Mouse (Mus musculus) ovary, adult 18-20 months (tissue): Measurements from ENCODE around the gene Kif5a.

Source experiments
- DNase-seq: peaks from one replicate; pipeline ENCODE4 v3.0.0; 2022; ENCODE audit warnings: low spot score, mixed read lengths

Kif5a gene

DNA sequence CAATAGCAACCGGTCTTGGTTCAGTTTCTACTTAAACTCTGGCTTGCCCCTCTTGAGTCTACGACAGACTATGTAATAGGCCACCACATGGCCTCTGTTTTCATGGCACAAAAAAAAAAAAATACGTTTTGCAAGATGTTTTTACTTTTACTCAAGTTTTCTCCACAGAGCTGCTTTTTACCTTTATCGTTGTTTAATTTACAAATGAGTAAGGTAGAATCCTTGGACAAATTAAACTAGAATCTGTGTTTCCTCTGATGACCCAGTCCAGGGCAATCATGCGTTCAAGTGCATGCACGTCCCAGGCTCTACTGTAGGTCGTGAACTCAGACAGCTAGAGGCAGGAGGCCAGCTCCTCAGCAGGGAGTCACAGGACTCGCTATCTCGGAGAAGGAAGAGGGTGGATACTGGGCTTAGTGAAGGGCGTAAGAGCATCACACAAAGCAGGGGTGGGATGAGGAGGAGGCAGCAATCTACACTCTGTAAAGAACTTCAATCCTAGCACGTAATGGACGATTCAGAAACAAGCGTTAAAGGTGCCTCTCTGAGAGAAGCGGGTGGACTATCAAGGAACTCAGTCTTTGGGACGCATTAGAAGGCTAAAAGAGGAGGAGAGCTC is 26.5 kb upstream of the Kif5a start:
- DNase-seq: peak; percentile 59

DNA sequence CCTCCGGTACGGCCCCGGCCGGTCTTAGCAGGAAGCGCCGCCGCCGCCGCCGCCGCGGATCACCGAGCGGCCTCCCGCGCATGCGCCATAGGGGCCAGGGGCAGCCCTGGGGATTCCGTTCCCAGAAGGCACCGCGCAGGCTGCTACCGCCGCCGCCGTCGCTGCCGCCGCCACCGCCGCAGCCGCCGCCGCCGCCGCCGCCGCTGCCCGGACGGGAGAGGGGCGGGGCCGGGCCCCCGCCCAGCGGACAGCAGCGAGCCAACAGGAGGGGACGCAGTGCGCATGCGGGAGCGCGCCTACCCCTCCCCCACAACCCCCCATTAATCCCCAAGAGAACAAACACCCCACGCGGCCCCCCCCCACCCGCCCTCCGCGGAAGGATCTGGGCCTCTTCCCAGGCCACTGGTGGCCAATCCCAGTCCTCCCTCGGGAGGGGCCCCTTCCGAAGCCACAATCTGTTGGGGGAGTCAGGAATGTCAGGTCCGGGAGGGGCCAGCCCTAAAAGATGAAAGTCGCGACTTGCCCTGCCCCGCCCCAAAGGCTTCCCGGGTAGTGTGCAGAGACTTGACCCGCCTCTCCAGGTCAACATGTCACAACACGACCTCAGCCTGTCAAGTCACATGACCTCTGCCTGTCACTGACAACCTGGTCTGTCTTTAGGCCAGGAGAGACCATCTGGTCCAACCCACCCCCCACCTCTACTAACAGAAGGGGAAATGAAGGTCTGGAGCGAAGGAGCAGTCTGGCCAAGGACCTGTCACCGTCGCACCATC is 25.8 kb upstream of the Kif5a start, which contains the start of gene Mbd6:
TSS of gene Mbd6 (minus strand) at position 219 of the 773 bp plus-strand sequence.
- DNase-seq: peak; percentile 81

DNA sequence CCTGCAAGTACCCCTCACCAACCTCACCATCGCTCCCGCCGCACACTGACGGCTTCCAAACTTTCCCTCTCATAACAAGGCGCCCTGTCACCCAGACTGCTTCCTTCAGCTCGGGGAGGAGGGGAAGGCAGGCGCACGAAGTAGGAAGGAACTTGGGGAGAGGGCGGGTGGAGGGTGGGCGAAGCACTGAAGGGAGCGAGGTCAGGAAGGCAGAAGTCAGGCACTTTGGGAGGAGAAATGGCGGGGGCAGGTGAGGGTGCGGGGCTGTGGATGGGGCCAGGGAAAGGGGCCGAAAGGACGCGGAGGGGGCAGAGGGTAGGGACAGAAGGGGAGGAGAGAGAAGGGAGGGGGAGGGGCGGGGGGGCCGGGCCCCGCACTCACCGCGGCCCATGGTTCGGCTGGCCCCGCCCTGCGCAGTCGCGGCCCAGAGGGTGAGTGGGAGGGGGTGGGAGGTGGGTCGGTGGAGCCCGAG is 25.2 kb upstream of the Kif5a start:
- DNase-seq: no peak

DNA sequence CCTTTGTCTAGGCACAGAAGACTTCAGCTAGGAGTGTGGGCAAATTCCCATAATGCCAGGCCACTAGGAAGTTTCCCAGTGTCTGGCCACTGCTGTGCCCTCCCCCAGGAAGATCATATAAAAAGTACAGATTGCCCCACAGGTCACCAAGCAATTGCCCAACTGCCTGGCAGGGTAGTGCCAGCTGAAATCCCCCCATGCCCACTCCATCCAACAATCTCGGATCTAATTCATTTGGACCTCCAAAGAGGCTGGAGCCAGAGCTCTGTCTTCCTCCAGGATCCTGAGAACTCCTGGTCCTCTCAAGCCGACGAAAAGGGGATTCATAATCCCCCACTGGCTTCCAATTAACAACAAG is 24.8 kb upstream of the Kif5a start:
- DNase-seq: no peak

DNA sequence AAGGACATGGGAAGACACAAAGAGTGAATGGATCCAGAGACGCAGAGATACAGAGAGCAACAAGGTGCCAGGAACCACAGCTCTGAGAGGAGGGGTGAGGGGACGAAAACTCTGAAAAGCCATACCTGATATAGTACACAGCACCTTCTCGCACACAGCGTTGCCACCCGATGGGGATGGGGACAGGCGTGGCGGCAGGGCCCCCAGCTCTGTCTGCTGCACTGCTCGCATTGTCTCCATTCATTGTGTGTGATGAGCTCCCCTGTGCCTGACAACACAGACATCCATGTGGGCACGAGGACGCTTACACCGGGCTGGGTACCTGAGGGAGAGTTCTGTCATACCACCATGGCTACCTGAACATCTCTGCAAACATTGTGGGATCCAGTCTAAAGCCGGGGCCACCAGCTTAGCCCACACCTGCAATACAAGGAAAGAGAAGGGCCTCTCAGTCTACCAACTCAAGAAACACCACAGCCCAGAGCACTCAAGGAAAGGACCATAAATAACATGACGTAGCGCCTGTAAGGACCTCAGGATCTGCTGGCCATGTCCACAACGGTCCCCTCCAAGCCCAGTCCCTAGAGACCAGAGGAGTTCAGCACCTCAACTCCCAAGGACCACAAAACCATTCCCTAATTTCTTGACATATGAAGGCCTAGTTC is 24.3 kb upstream of the Kif5a start:
- DNase-seq: no peak

DNA sequence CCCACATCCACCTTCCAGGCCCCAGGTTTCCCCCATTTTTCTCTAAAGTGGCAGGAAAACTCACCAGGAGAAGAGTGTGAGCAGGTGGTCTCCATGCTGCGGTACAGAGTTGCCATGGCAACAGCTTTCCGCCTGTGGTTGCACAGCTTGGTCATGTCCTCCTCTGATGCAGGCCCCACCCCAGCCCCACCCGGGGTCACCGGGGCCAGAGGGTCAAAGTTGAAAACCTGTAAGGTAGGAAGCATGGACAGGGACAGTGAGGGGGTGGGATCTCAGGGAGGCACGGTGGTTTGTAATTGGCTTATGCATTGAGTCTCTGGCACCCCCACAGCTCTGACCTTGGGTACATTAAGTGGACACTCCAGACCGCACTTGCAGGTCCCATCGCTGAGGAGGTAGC is 23.6 kb upstream of the Kif5a start:
- no peak for DNase-seq

DNA sequence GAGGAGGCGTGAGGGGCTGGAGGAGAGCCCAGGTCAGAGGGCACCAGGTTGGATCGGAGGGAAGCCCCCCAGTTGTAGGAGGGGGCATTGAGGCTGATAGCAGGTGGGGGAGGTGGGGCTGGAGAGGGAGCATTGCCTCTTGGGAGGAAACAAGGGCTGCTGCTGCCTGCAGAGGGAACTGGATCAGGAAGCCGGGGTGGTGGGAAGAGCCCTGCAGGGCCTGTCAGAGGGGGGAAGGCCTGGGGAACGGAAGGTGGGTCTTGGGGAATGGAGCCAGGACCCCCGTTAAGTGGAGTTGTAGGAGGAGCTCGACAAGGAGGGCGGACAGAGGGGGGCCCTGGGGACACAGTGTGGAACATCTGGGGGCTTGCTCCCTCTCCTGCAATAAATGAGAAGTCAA is 23.0 kb upstream of the Kif5a start:
- DNase-seq: no peak

DNA sequence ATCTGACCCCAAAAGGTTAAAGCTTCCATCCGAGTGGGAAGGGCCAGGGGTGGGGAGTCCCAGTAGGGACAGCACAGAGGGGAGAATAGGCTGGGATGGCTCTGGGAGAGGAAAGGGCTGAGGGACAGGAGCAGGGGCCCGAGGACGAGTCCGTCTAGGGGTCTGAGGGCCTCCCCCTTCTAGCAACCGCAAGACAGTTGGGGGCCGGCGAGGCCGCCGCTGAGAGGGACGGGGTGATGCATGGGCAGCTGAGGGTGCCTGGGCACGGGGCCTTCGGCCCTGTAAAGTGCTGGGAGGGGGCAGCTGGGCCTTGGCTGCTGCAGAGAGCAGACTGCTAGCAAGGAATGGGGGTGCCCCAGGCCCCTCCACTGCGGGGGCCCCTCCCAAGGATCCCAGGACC is 22.5 kb upstream of the Kif5a start:
- no peak for DNase-seq

DNA sequence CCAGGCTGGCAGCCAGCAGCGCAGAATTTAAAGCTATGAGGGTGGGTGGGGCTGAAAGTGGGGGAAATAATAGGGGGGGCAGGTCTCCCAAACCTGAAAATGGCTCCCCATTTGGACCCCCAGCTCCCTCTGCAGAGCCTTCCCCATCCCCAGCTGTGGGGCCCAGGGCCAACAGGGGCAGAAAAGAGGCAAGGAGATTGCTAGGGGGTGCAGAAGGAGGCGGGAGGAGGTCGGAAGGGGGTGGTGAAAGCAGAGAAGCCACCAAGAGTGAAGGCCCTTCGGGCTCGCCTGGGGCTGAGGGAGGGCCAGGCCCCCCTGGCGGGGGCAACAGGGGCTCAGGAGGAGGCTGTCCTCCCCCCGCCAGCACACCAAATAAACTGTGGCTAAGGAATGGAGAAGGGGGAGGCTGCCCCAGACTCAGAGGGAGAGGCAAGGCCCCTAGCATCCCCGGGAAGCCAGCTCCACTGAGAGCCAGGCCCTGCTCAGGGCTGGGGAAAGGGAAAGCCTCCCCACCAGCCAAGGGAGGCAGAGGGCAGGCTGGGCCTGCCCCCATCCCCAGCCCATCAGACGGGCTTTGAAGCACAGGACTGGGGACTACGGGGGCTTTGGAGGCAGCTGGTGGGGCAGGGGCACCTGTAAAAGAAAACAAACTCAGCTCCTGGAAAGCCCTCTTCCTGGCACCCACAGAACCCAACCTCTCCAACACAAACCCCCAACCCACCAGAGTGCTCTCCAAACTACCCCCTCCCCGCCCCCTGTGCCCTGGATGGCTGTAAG is 21.8 kb upstream of the Kif5a start:
- DNase-seq: no peak

DNA sequence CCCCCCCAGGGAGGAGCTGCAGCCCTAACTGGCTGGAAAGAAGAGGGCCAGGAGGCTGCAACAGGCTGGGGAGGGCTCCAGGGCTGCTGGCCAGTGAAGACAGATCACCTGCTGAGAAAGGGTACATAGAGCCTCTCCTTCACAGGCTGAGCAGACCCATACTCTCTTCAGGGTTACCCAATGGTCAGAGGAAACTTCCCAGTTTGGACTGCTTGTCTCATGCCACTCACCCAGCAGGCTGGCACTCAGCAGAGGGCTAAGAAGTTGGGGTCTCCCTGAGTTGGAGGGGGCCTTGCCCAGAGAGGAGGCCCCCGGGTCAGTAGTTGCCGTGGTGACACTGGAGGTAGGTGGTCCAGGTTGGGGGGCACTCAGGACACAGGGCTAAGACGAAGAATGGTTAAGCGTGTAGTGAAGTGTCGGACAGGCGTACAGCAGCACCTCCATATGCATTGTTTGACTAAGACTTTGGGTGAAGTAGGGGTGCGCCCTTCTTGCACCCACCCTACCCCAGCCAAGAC is 21.0 kb upstream of the Kif5a start:
- DNase-seq: no peak

DNA sequence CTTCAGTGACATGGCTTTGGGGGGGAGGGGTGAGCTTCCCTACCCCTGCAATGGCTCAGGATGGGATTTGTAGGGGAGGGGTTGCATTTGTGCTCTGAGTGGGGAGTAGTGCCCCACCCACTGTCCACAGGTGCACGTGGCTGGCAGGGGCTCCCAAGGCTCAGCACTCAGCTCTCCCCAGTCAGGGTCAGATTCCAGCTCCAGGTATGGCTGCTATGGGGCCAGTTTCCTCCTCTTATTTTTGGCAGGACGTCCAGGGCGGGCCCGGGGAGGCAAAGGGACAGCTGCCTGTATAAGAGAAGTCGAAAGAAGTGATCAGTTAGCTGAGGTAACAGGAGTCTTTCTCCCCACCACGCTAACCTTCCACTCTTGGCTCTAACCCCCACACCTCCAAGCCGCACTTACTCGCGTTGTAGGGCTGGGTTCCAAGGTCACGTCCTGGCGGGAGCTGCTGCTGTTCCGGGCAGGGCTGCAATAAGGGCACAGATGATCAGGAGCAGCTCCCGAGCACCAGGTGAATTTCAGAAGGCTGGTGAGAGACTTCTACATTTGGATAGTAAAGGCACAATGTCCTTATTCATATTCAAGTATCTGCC is 19.6 kb upstream of the Kif5a start:
- no peak for DNase-seq

DNA sequence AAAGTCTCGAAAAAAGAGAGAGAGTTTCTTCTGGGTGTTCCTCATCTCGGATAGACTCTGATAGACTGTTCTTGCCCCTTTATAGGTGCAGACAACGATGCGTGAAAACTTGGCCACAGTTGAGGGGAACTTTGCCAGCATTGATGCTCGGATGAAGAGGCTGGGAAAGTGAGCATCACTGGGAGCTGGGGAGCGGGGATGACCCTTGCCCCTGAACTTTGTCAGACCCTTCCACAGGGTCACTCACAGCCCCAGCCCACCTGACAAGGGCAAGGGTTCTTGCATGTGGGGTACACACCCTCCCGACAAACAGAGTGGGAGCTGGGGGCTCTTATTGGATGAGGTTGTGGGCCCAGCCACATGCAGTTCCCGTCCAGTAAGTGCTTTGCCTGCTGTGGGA is 18.2 kb upstream of the Kif5a start:
- DNase-seq: no peak

DNA sequence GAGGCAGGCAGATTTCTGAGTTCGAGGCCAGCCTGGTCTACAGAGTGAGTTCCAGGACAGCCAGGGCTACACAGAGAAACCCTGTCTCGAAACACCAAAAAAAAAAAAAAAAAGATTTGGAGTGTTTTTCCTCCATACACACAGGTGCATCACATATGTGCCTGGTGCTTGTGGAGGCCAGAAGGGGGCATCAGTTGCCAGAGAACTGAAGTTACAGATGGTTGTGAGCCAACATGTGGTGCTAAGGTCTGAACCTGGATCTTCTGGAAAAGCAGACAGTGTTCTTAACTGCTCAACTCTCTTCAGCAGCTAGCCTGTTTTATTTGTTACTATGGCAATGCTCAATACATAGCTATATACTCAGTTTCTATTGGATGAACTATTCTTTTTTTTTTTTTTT is 16.6 kb upstream of the Kif5a start:
- DNase-seq: no peak

DNA sequence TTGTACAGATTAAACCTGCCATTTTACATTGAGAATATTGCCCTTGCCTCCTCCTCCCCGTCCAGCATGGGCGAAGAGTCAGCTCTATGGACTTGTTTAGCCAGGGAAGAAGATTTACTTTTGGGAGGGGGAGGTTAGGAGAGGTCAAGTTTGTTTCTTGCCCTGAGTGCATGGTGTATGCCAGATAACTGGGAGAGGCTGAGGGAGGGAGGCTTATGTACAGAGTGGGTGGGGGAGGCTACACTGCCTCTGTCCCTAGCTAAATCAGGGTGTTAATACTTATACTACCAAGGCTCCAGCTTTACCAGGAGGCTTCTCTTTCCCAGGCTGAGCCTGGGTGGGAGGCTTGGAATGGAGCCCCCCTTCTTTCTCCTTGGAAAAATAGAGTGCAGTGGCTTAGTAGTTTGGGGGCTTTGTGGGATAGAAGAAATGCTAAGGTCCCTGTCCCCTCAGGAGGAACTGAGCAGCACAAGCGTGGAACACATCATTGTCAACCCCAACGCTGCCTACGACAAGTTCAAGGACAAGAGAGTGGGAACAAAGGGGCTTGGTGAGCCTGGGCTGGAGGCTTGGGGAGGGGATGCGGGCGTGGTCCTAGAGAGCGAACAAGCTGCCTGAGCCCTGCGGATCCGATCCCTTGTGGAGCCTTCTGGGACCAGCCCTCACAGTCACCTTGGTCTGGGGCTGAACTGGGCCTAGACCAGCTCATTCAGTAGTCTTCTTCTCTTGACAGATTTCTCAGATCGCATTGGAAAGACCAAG is 11.3 kb upstream of the Kif5a start:
- DNase-seq: no peak

DNA sequence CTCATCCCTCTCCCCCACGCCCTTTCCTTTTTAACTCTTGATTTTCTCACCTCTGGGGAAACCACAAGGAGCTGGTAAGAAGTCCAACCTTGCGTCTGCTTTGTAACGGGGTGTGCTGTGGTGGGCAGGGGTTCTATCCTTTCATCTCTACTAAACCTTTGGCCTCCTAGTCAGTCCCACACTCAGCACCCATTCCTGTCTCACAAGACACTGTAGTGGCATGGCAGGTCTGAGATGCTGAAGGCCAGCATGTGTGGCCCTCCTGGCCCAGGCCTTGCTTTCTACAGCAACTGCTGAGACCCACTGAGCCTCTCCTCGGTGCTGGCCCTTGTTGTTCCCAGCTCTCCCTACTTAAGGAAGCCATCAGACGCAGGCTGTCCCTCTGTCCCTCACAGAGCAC is 9.2 kb upstream of the Kif5a start:
- no peak for DNase-seq

DNA sequence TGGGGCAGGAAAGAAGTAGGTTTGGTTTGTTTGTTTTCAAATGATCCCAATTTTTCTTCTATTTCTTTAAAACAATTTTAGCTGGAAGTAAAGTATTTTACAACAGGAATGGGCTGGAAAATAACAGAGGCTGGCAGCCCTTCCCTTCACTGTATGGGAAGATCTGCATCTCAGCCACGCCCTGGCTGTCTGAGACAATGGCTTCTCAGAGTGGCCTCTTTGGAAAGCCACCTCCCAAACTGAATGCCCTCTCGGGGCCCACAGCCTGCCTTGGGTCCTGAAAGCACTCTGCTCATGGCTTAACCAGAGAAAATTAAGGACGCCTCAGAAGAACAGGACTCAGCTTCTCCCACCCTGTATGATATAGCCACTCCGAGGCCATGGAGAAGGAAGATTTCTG is 6.7 kb upstream of the Kif5a start:
- no peak for DNase-seq

DNA sequence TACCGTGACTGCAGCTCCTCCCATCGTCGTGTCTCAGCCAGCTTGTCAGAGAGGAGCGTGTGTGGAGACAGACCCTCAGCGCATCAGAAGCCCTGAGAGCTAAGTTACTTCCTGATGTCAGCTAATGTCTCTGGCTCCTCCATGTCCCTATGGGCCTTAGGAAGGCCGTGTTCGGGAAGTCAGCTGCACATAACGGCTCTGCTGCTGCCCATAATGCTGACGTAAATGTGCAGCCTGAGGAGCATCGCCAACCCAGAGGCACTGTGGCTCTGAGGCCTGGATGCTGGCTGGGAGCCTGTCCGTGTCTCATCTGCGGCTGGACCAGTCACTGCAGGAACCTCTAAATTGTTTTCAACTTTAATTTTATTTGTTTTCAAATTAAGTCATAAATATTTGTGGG is 5.9 kb upstream of the Kif5a start:
- no peak for DNase-seq

DNA sequence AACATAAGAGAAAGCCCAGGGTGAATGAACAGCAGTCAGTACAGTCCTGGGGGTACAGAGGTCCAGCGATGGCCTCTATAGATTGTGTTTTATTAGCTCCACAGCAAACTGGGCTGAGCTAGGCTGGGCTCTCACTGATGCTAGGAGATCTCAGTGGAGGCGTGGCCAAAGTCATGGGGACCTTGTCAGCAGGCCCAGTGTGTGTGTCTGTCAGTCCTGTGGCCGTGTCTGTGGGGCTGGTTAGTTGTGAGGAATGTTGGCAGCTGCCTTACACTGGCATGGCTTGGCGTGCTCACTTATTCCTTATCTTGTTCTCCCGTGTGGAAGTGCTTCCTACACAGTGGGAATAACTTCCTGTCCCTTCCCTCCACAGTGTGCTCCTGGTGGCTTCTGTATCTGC is 5.3 kb upstream of the Kif5a start:
- DNase-seq: no peak

DNA sequence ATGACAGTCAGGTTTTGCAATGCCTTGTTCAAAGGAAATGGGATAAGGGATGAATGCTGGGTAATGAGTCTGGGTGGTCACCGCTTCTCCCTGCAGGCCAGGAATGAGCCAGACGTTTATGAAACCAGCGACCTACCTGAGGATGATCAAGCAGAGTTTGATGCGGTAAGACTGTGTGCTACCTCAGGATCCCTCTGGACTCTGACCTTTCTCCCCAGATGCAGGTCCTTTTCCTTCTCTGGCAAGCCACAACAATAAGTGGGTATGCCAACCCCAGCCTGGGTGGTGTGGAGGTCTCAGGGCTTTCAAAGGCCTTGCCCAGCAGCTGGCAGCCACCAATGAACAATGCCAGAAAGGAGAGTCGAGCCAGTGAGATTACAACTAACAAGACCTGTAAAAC is 4.2 kb upstream of the Kif5a start:
- DNase-seq: no peak

DNA sequence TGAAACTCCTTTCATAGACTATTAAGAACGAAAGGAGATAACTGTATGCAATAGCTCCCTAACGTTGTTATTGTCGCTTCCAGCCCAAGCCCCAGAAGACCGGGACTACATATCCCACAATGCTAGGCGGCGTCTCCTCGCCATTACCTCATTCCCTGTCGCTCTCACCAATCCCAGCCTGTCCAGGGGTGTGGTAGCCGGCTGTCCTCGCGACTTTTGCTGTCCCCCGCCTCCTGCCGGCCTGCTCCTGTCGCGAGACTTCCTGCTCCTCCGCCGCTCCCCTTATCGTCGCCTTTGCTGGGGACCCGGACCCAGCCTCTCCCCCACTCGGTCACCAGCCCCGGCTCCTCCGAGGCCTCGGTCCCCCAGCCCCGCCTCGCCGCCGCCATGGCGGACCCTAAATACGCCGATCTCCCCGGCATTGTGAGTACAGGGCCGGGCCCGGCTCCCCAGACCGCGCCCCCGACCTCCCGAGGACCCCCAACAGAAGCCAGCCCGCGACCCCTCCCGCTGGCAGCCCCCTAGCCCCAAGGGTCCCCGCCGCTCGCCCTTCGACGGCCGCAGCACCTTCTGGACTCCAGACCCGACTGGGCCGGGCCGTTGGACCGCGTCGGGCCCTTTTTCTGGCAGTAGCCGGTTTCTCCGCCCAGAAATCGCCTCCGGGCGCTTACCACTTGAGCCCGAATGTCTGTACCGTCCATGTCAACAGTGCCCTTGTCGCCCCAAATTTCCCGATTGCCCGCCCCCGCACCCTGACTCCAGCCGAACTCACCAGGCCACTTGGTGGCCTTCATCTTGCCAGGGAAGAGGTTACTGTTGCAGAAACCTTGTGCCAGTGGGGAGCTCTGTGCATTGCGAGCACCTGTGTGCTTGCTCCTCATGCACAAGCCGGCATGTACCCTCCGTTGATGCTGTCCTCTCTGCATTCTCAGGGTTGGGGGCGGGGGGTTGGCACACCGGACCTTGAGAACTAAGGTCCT is 3.3 kb upstream of the Kif5a start, which contains the start of gene Dctn2:
TSS of gene Dctn2 (plus strand) at position 257 of the 980 bp plus-strand sequence.
- DNase-seq: peak; percentile 94
